13 mouse cellular contexts compared by ENCODE assay signal in the genomic region with DNA sequence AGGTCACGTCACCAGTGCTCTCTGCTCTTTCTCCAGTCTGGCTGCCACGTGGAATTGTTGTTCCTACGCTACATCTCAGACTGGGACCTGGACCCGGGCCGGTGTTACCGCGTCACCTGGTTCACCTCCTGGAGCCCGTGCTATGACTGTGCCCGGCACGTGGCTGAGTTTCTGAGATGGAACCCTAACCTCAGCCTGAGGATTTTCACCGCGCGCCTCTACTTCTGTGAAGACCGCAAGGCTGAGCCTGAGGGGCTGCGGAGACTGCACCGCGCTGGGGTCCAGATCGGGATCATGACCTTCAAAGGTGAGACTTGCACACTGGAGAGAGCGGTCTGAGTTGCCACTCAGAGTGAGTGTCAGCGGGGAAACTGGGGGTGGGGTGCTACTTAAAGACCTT. TPM values are rescaled to one million over a fixed set of nuclear protein-coding genes. Genes with fewer than 3 reads are reported as not detected.
DNase-seq lines count a peak whose midpoint lies in the region; ATAC-seq and TF ChIP-seq lines count a peak whose summit lies in the region.
"Had no signal": no experiment of that assay in that cellular context is flagged by ENCODE, and none has a peak within 500 bp of the region (broad histone marks: within the 10 kb centered on the region; RNA-seq: fewer than 3 reads in every experiment).

No protein-coding gene starts in this region.

- H3K27me3 ChIP-seq in heart, embryonic 11.5 days (ENCODE audit: control insufficient read depth, insufficient read depth, low read length): peaks cover 4% of the 10 kb centered on the region; the same call in 1 of the 2 replicates
- H3K27me3 ChIP-seq in liver, embryonic 12.5 days (replicated peaks): peaks cover 38% of the 10 kb centered on the region
- no peaks in the 10 kb centered on the region for H3K27me3 ChIP-seq in stomach, postnatal 0 days (ENCODE audit: control insufficient read depth, insufficient read depth, low read length)

- H3K4me2 ChIP-seq in heart, embryonic 11.5 days: no peak overlapping the region; the same call in 1 of the 2 replicates
- peak overlapping the region; percentile 41 for H3K4me2 ChIP-seq in liver, embryonic 12.5 days
- no peak overlapping the region for H3K4me2 ChIP-seq in stomach, postnatal 0 days (replicated peaks; ENCODE audit: low read depth)

- H3K27ac ChIP-seq in heart, embryonic 11.5 days (ENCODE audit: low read depth, low read length): no peak overlapping the region
- no peak overlapping the region for H3K27ac ChIP-seq in liver, embryonic 12.5 days
- H3K27ac ChIP-seq in stomach, postnatal 0 days (replicated peaks): no peak overlapping the region

- H3K36me3 ChIP-seq in heart, embryonic 11.5 days (ENCODE audit: control insufficient read depth, insufficient read depth, low read length): no peaks in the 10 kb centered on the region
- no peaks in the 10 kb centered on the region for H3K36me3 ChIP-seq in liver, embryonic 12.5 days
- no peaks in the 10 kb centered on the region for H3K36me3 ChIP-seq in stomach, postnatal 0 days (ENCODE audit: control insufficient read depth, insufficient read depth, low read length)

- H3K9me3 ChIP-seq in heart, embryonic 11.5 days (replicated peaks; ENCODE audit: control insufficient read depth, low read length): no peaks in the 10 kb centered on the region
- no peaks in the 10 kb centered on the region for H3K9me3 ChIP-seq in liver, embryonic 12.5 days (replicated peaks)
- H3K9me3 ChIP-seq in stomach, postnatal 0 days (ENCODE audit: control insufficient read depth, low read length): no peaks in the 10 kb centered on the region

- 77% methylated on average over 20 of the region's 20 CpGs for WGBS in heart, embryonic 11.5 days (ENCODE audit: insufficient replicate concordance)
- whole genome bisulfite sequencing in liver, embryonic 12.5 days (ENCODE audit: insufficient replicate concordance): 72% methylated on average over 20 of the region's 20 CpGs
- 82% methylated on average over 20 of the region's 20 CpGs for WGBS in stomach, postnatal 0 days

- TF ChIP-seq EP300 in stomach, postnatal 0 days (optimal IDR thresholded peaks at IDR 0.05): no peak

- H3K4me3 ChIP-seq in heart, embryonic 11.5 days (ENCODE audit: low read depth, low read length): no peak overlapping the region
- H3K4me3 ChIP-seq in liver, embryonic 12.5 days: no peak overlapping the region
- no peak overlapping the region for H3K4me3 ChIP-seq in stomach, postnatal 0 days (ENCODE audit: low read depth, low read length)

- peak; percentile 31; the same call in 1 of the 2 replicates for ATAC-seq in heart, embryonic 11.5 days (replicated peaks; ENCODE audit: insufficient number of reproducible peaks, low FRiP score, low TSS enrichment)
- ATAC-seq in liver, embryonic 12.5 days: no peak; the same call in 1 of the 2 replicates
- ATAC-seq in stomach, postnatal 0 days (ENCODE audit: low FRiP score, low TSS enrichment): 0 out of 2 replicates have a peak, but pooled peaks have one; percentile 38

- no peak overlapping the region for H3K9ac ChIP-seq in heart, embryonic 11.5 days (ENCODE audit: low read depth, low read length)
- H3K9ac ChIP-seq in liver, embryonic 12.5 days: no peak overlapping the region
- no peak overlapping the region for H3K9ac ChIP-seq in stomach, postnatal 0 days (ENCODE audit: low read length)

- no peaks in the 10 kb centered on the region for H3K4me1 ChIP-seq in heart, embryonic 11.5 days (ENCODE audit: control insufficient read depth, insufficient read depth, low read length)
- peaks cover 8% of the 10 kb centered on the region; the same call in 1 of the 2 replicates for H3K4me1 ChIP-seq in liver, embryonic 12.5 days
- H3K4me1 ChIP-seq in stomach, postnatal 0 days (replicated peaks; ENCODE audit: control insufficient read depth, insufficient read depth): no peaks in the 10 kb centered on the region

- TF ChIP-seq CTCF in stomach, postnatal 0 days (IDR thresholded peaks at IDR 0.05; ENCODE audit: low read depth): no peak

- no peak for DNase-seq in heart, adult 8-10 months (ENCODE audit: low spot score)
- peak; percentile 6 for DNase-seq in right cerebral cortex, postnatal 4 days
- no peak for DNase-seq in right cerebral cortex, adult 2 months (ENCODE audit: low spot score in 2 of 2)
- DNase-seq in stomach, postnatal 0 days (ENCODE audit: low spot score): no peak
- DNase-seq in thymus, postnatal 25 days: no peak
- DNase-seq in right cerebral cortex, postnatal 14 days: no peak

RNA-seq across cellular contexts. Expression of gene Aicda, which starts 7.4 kb away (rescaled TPM):
- polyA plus RNA-seq in heart, embryonic 11.5 days (2014; fragmentation: Nextera tagmentation; extraction: Ambion mirVana): 0.16 TPM in 1 of 2 replicates, not detected in the other
- total RNA-seq in heart, adult 8-10 months (2022): not detected
- polyA plus RNA-seq in liver, embryonic 12.5 days (2016; fragmentation: Nextera tagmentation; extraction: Ambion mirVana): 0.05 TPM in 1 of 2 replicates, not detected in the other
- 0.04 TPM in 1 of 2 replicates, not detected in the other for polyA plus RNA-seq in stomach, postnatal 0 days (2015; fragmentation: Nextera tagmentation; extraction: Ambion mirVana)
- total RNA-seq: gastrocnemius, postnatal 10 days; heart, postnatal 25 days; left cerebral cortex, adult 8-10 months had no signal
- polyA plus RNA-seq: C2C12; cortical plate, adult 2 months had no signal

RNA-seq across cellular contexts. Expression of gene Apobec1, which starts 41.2 kb away (rescaled TPM):
- 0.97 and 2.4 TPM in 2 replicates for polyA plus RNA-seq in heart, embryonic 11.5 days (2014; fragmentation: Nextera tagmentation; extraction: Ambion mirVana)
- 1 to 10 TPM; 1.7 to 5.5 (median 4.9) TPM for total RNA-seq in heart, adult 8-10 months (2022)
- polyA plus RNA-seq in liver, embryonic 12.5 days (2016; fragmentation: Nextera tagmentation; extraction: Ambion mirVana): 3.7 and 4.1 TPM in 2 replicates
- 7.3 and 7.8 TPM in 2 replicates for polyA plus RNA-seq in stomach, postnatal 0 days (2015; fragmentation: Nextera tagmentation; extraction: Ambion mirVana)

RNA-seq across cellular contexts. Expression of gene Gdf3, which starts 48.9 kb away (rescaled TPM):
- 0.17 and 0.56 TPM in 2 replicates for polyA plus RNA-seq in heart, embryonic 11.5 days (2014; fragmentation: Nextera tagmentation; extraction: Ambion mirVana)
- not detected for total RNA-seq in heart, adult 8-10 months (2022)
- 7.9 and 8.4 TPM in 2 replicates for polyA plus RNA-seq in liver, embryonic 12.5 days (2016; fragmentation: Nextera tagmentation; extraction: Ambion mirVana)
- not detected in 2 replicates for polyA plus RNA-seq in stomach, postnatal 0 days (2015; fragmentation: Nextera tagmentation; extraction: Ambion mirVana)
- total RNA-seq: gastrocnemius, postnatal 10 days; heart, postnatal 25 days; left cerebral cortex, adult 8-10 months had no signal
- polyA plus RNA-seq: C2C12; cortical plate, adult 2 months had no signal

RNA-seq across cellular contexts. Expression of gene Mfap5, which starts 55.4 kb away (rescaled TPM):
- polyA plus RNA-seq in heart, embryonic 11.5 days (2014; fragmentation: Nextera tagmentation; extraction: Ambion mirVana): 5.4 and 5.9 TPM in 2 replicates
- total RNA-seq in heart, adult 8-10 months (2022): 10 to 100 TPM; 15.7 to 18.2 (median 18.0) TPM
- polyA plus RNA-seq in liver, embryonic 12.5 days (2016; fragmentation: Nextera tagmentation; extraction: Ambion mirVana): 0.48 and 0.68 TPM in 2 replicates
- 219 and 276 TPM in 2 replicates for polyA plus RNA-seq in stomach, postnatal 0 days (2015; fragmentation: Nextera tagmentation; extraction: Ambion mirVana)
